Mouse (Mus musculus) layer of hippocampus, adult 8-10 months (tissue): ENCODE results near the gene Cdk4. TPM values are rescaled to one million over a fixed set of nuclear protein-coding genes. Genes with fewer than 3 reads are reported as not detected.

Experiments
- DNase-seq, 2 experiments: peaks; one replicate each; pipeline ENCODE4 v3.0.0; 2022; ENCODE audit warnings: low spot score in 2 of 2
- total RNA-seq, 4 experiments: library from RNA; stranded (reverse); gene quantifications; 2 replicates each; pipeline ENCODE4 v1.2.4; 2022

The Cdk4 gene
- total RNA-seq, 4 experiments from 2014 or later, result 84.1 to 95.2 (median 91.1) TPM

GRCm38 (mm10) chr10:127098514-127098913 lies 35.2 kb downstream of the Cdk4 start:
- no peak for DNase-seq

- no peak for DNase-seq
These were observed 35.9 kb downstream of the Cdk4 start for GRCm38 (mm10) chr10:127099191-127099590.

- DNase-seq, result no peak
These were observed 36.5 kb downstream of the Cdk4 start for GRCm38 (mm10) chr10:127099868-127100267.

- no peak for DNase-seq
These were observed 37.1 kb downstream of the Cdk4 start for GRCm38 (mm10) chr10:127100414-127100813.

- DNase-seq, result no peak
These were observed 37.8 kb downstream of the Cdk4 start for GRCm38 (mm10) chr10:127101151-127101550.

- DNase-seq, result no peak
These were observed 40.3 kb downstream of the Cdk4 start for GRCm38 (mm10) chr10:127103631-127104030.

GRCm38 (mm10) chr10:127107563-127108261 lies 44.4 kb downstream of the Cdk4 start:
- DNase-seq, result no peak

GRCm38 (mm10) chr10:127108262-127108583 lies 44.9 kb downstream of the Cdk4 start:
- DNase-seq, result no peak

- DNase-seq, result no peak
These were observed 47.9 kb downstream of the Cdk4 start for GRCm38 (mm10) chr10:127111001-127111887.

GRCm38 (mm10) chr10:127114408-127114807 lies 51.1 kb downstream of the Cdk4 start:
- no peak for DNase-seq

GRCm38 (mm10) chr10:127115068-127115467 lies 51.7 kb downstream of the Cdk4 start:
- DNase-seq, result no peak

Other genes starting within 250 kb of the Cdk4 start
- gene Atp23, start 162.2 kb upstream of the Cdk4 start, total RNA-seq, result 10 to 100 TPM in 3 of 4 experiments, 1 to 10 TPM in 1; 7.5 to 11.2 (median 10.5) TPM
- gene Ctdsp2, start 84.8 kb upstream of the Cdk4 start, total RNA-seq, result 100 to 1,000 TPM; 104 to 120 (median 111) TPM
- under 1 TPM; 0.11 to 0.39 (median 0.18) TPM for gene Avil, start 62.8 kb upstream of the Cdk4 start, total RNA-seq
- 10 to 100 TPM; 24.5 to 31.8 (median 27.5) TPM for gene Tsfm, start 32.7 kb upstream of the Cdk4 start, total RNA-seq
- 10 to 100 TPM; 13.1 to 16.0 (median 14.5) TPM for gene Mettl1, start 22.1 kb upstream of the Cdk4 start, total RNA-seq
- under 1 TPM in 3 of 4 experiments, not detected in 1; 0.23 to 0.33 (median 0.31) TPM for gene Eef1akmt3, start 22.0 kb upstream of the Cdk4 start, total RNA-seq
- gene Cyp27b1, start 15.3 kb upstream of the Cdk4 start, total RNA-seq, result 1 to 10 TPM in 1 of 4 experiments, under 1 TPM in 3; 0.14 to 1.1 (median 0.48) TPM
- 10 to 100 TPM; 14.8 to 21.9 (median 20.4) TPM for gene March9, start 3.4 kb upstream of the Cdk4 start, total RNA-seq
- gene Tspan31, start 6.7 kb downstream of the Cdk4 start, total RNA-seq, result 10 to 100 TPM; 62.9 to 68.4 (median 66.1) TPM
- 100 to 1,000 TPM; 657 to 727 (median 692) TPM for gene Agap2, start 11.8 kb downstream of the Cdk4 start, total RNA-seq
- 100 to 1,000 TPM in 2 of 4 experiments, 10 to 100 TPM in 2; 98.1 to 120 (median 109) TPM for gene Os9, start 57.6 kb downstream of the Cdk4 start, total RNA-seq
- gene B4galnt1, start 101.7 kb downstream of the Cdk4 start, total RNA-seq, result 100 to 1,000 TPM; 113 to 123 (median 113) TPM
- 10 to 100 TPM; 12.2 to 17.5 (median 14.4) TPM for gene Slc26a10, start 117.1 kb downstream of the Cdk4 start, total RNA-seq
- 100 to 1,000 TPM; 310 to 386 (median 350) TPM for gene Arhgef25, start 126.5 kb downstream of the Cdk4 start, total RNA-seq
- 100 to 1,000 TPM; 214 to 267 (median 229) TPM for gene Dtx3, start 132.2 kb downstream of the Cdk4 start, total RNA-seq
- gene Pip4k2c, start 148.1 kb downstream of the Cdk4 start, total RNA-seq, result 100 to 1,000 TPM in 1 of 4 experiments, 10 to 100 TPM in 3; 95.0 to 107 (median 98.9) TPM
- gene Kif5a, start 199.8 kb downstream of the Cdk4 start, total RNA-seq, result 100 to 1,000 TPM; 807 to 850 (median 831) TPM
- 100 to 1,000 TPM; 260 to 271 (median 262) TPM for gene Dctn2, start 202.8 kb downstream of the Cdk4 start, total RNA-seq
- 10 to 100 TPM; 56.3 to 61.6 (median 56.8) TPM for gene Mbd6, start 225.5 kb downstream of the Cdk4 start, total RNA-seq
- 10 to 100 TPM; 56.7 to 65.8 (median 63.9) TPM for gene Mars, start 248.3 kb downstream of the Cdk4 start, total RNA-seq